Mouse (Mus musculus): Measurements from ENCODE around the gene 1700113H08Rik.
A peak's percentile ranks its signal among the peaks of the same experiment; 100 is the strongest.

The 1700113H08Rik gene

DNA sequence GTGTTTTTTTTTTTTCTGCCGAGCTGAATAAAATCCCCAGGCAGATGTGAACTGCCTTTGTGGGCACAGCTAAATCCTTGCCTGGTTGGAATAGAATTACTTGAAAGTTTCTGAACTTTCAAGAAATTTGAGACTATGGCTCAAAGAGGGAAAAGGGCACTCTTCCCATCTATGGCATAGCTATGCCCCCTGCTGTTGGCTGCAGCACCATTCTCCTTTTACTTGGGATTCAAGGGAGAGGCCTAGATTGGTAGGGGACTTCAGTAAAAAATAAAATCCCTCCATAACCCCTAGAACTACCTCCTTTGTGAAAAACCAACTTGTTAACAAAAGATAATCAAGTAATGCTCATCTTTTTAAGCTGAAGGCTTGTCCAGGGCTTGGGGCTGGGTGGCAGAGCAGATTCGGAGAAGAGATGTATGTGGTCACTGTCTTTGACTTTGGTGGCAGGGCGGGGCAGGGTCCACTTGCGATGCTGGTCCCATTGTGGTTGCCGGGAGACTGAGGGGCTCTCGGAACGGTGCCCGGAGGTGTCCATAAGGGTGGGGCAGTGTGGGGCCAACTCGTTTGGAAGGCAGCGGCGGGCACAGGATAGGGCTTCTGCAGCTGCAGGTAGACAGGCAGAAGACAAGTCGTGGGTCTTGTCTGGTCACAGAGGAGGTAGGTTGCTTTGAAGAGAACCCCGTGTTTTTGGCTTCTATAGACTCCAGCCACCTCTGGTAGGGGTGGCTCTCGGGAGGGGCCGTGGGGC lies at the start of gene 1700113H08Rik:
TSS of gene 1700113H08Rik (plus strand) at position 546 of the 751 bp plus-strand sequence.
- no peak for DNase-seq

DNA sequence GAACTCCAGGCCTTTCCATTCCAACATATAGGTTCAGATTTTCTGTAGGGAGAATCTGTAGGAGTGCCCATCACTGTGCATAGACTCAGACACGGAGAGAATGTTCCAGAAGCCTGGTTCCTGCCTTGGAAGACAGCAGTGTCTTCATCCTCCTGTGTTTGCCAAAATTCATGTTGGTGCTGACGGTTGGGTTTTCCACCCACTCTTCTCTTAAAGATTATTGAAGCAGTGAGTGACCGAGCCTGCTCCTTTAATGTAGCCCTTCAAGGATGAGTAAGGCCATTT lies 49.7 kb upstream of the 1700113H08Rik start:
- DNase-seq: no peak

DNA sequence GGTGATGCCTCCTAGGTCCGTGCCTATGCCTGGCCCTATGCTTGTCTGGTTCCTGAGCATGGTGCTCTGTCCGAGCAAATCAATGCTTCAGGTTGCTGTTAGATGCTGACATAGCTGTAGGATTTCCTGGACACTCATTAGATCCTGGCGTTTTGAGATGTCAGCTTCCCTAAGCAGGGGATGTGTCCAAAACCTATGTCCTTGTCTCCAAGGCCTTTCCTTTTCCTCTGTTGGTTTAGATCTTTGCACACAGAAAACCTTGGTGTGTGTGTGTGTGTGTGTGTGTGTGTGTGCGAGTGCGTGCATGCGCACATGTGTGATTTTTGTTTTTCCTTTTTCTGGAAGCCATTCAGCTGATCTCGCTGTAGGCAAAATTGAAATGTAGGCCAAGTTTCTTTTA lies 45.8 kb upstream of the 1700113H08Rik start:
- DNase-seq: no peak

DNA sequence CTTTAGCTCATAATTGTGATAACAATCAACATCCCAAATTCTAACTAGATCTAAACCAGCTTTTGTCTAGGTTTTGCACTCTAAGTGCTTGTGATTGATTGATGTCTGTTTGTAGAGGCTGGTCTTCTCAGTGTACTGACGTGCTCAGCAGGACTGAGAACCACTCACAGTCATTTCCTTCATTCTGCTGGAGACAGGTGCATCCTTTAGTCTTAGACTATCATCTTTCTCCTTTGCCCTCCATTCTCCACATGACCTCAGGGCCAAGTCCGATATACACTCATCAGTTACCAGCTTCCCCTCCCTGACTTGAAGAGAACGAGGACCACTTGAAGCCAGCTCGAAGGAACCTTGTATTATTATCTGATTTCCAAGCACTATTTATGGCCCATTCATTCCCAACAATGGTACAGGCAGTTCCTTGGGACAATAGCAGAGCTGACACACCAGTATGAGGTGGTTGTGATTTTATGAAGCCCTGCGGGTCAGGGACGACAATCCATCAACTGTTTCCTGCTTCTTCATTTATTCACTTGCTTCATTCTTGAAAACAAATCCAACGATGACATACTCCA lies 43.4 kb upstream of the 1700113H08Rik start:
- no peak for DNase-seq

DNA sequence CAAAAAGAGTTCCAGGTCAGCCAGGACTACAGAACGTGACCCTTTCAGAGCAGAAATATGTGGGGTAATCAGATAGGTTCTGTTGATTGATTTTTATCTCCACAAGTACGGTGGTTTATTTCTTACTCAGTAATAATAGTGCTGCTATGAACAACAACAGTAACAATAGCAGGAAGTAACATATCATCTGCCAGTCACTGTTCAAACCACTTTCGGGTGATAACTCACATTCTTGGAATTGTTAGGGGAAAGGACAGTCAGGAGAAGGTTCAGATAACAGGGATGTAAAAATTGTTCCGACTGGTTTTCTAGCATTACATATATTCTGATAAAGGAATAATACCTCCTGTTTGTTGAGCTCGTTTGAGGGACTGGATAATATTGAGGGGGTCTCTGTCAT lies 42.4 kb upstream of the 1700113H08Rik start:
- DNase-seq: no peak

DNA sequence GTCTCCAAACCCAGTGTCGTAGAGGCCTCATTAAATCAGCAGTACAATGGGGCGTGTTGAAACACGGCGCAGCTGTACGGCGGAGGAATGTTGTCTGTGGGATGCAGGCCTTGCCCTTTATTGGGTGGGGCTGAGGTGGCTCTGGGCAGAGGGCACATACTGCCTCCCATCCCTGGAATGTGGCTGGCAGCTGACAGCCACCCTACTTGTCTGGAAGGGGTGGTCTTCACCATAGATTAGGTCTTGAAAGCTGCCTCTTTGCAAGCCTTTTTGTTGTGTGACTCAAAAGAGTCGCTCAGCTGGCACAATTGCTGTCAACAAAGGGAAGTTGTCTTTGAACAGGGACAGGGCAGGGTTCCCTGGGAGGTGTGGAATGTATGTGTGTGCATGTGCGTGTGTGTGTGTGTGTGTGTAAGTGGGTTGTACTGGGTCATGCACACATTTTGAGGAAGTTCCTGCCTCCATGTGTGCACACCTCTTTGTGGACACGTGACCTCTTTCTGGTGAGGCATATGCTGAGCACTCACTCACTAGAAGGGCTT lies 41.6 kb upstream of the 1700113H08Rik start:
- no peak for DNase-seq

DNA sequence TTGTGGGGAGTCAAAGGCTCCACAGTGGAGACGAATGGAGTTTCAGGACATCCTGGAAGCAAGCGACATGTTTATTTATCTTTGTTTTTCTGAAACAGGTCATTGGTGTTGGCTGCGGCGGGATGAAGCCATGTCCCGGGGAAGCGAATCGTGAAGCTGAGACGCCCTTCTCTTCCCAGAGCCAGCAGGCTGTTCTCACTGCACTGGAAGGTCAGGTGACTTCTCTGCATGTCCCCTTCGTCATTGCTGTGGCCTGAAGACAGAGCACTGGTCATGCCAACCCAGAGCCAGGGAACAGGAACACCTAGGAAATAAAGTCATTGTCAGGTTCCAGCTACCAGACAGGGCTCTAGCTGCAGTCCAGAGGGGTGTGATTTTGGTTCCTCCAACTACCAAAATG lies 39.0 kb upstream of the 1700113H08Rik start:
- no peak for DNase-seq

DNA sequence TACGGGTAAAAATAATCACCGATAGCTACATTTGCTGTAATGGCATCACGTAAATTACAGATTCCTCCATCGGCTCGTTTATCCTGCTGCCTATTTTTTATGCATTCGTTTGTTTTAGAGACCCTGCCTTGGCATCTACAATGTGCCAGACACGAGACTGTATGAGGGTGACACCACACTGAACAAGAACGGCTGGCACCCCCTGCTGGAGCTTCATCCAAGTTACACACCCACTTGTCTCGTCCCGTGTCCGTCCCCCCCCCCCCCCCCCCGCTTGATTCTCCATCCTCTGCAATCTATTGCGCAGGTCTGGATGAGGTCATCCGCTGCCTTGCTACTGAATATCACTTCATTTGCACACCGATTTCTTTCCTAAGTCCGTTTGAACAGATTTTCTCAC lies 37.1 kb upstream of the 1700113H08Rik start:
- DNase-seq: peak; percentile 13

DNA sequence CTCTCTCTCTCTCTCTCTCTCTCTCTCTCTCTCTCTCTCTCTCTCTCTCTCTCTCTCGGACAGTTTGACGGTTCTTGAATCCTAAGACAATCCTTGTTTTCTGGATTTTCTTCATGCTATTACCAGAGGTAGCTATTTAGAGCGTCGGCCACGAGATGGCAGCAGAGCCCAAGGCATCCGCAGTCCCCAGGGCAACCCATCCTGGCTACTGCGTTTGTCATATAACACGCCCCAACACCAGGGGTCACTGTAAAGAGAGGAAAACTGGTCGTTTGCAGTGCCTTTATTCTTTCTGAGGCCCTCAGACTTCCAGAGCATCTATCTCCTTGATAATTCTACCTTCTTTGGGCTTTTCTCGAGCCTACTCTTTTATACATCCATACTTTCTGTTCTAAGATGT lies 33.0 kb upstream of the 1700113H08Rik start:
- peak; percentile 60 for DNase-seq

DNA sequence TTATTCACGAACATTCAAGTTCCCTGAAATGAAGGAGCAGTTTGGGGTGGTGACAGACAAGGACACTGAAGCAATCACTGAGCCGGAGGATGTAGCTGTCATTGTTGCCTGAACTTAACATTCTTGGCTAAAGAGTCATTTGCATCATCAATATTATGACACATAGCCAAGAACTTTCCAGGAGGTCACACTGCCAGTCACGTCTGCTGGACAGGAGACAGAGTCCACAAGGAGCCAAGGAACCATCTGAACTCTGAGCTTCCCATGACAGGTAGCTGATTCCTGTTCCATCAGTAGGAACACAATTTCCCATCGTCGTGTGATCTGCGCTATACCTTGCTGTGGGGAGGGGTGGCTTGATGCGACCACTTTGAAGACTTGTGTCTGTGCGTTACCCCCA lies 25.1 kb upstream of the 1700113H08Rik start:
- no peak for DNase-seq

DNA sequence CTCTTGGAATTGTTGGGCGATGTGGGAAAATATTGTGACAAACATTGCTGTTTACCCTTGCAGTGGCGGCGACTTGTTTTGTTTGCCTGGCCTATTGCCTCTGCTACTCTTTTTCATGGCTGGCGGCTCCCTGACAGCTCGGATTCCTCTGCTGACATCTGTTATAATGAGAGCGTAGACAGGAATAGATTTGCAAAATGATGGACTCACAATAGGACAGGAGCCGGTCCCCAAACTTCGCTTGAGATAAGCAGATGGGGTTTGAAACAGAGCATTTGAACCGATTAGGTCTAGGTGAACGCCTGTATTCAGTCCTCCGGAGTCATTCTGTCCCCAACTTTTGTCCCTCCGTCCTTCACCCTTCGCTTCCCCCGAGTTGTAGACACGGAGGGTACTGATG lies 22.0 kb upstream of the 1700113H08Rik start:
- no peak for DNase-seq

DNA sequence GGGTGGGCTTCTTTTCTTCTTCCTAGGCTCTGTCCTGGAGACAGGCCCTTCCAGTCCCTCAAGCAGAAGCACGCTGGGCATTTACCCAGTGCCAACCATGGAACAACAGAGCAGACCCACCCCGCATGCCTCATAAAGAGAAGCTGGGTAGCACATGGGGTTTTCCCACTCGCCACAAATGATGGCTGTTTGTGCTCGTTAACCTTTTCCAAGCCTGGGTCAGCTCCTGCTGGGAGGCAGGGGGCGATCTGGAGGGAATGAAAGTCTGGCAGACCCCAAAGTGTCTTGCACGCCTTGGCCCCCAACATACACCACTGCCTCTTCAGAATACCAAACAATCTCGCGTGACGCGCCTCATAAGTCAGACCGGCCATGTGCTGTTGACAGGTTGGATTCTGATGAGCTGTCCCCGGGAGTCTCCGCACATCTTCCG lies 21.6 kb upstream of the 1700113H08Rik start:
- no peak for DNase-seq

DNA sequence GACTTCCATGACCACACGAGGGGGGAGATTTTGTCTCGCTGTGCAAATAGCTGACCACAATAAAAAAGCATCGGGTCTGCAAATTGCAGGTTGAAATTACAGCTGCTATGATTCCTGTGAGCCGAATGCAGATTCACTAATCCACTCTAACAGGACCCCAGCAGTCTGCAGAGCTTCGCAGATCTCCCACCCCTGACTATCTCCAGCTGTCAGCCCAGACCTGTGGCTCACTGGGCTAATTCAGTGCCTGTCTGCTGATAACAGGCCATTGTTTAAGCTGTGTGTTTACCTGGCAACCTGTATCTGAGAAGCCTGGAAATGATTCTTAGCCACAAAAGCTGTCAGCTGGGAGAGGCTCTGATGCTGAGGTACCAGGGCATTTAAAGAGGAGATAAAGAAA lies 20.8 kb upstream of the 1700113H08Rik start:
- DNase-seq: no peak

DNA sequence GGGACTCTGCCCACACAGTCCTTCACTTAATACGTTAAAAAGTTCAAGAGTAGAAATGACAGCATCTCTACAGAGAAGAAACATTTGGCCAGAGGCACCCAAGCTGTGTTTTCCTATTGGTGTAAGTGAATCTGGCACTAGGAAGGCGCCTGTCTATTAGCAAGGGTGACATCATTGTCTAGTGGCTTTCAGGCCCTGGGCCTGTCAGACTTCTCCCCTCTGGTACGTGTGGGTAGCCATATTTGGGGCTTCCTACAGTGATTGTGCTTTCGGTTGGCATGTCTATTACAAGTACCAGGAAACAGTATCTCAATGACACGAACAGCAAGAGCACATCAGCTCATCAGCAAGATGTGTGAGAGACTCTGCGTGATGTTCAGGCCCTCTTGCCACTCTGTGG lies 18.5 kb upstream of the 1700113H08Rik start:
- no peak for DNase-seq

DNA sequence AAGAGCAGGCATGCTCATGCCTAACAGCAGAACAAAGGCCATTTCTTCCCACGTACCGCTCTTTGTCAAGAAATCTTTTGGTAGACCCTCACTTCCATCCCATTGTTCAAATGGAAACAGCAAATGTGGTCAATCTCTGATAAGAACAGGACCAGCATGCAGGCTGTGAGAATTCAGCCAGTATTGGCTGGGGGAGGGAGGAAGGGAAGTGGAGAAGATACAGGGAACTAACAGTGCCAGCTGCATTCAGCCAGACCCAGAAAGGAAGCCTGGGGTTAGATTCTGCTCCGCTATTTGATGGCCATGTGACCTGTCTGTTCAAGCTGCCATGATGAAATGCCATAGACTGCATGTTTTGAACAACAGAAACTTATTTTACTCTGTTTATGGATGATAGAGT lies 18.0 kb upstream of the 1700113H08Rik start:
- no peak for DNase-seq

DNA sequence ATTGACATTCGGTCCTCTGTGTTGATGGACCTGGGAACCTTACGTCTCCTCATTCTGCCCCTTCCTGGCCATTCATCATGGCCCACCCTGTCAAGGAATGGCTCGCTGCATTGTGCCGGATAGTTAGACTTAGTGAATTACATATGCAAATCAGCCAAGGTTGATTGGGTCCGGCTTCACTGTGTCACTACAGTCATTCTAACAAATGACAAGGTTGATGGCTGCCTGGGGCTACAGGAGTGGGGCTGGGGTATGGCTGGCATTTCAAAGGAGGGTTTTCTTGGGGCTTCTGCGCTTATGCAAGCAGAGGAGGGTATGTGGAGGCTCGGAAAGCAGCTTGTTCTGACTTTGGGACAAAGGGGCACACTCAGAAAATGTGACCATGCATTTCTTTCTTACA lies 16.6 kb upstream of the 1700113H08Rik start:
- no peak for DNase-seq

DNA sequence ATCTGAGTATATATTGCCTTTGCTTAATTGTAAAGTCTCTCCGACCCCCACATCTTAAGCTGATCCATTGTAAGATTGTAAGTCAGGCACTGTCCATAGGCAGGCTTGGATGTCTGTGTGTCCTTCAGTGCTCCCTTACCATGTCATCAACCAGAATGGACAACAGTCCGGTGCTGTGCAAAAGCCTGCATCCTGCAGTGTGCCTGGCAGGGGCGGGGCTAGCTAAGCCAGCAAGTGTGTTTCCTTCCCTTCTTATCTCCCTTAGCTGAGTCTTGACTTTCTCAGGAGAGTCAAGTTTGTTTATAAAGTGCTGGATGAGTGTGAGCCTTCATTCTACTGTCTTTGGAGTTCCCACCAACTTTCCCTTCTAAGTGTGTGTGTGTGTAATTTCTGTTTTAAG lies 12.6 kb upstream of the 1700113H08Rik start:
- no peak for DNase-seq

DNA sequence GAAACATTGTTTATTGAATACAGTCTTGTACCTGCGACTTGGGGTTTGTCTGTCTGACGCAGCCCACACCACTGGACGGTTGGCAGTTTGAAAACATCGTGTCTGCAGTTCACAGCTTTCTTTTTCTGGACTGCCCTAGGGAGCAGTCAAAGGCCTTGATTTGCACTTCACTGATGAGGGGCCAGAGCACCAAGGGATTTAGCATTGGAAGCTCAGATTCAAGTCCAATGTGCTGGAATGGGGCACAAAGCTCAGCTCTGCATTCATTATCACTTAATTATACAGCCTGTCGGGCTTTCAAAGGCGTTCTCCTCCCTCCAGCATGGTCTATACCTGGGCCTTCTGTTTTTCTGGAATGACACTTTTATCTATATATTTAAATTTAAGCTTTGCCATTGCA lies 11.4 kb upstream of the 1700113H08Rik start:
- no peak for DNase-seq

DNA sequence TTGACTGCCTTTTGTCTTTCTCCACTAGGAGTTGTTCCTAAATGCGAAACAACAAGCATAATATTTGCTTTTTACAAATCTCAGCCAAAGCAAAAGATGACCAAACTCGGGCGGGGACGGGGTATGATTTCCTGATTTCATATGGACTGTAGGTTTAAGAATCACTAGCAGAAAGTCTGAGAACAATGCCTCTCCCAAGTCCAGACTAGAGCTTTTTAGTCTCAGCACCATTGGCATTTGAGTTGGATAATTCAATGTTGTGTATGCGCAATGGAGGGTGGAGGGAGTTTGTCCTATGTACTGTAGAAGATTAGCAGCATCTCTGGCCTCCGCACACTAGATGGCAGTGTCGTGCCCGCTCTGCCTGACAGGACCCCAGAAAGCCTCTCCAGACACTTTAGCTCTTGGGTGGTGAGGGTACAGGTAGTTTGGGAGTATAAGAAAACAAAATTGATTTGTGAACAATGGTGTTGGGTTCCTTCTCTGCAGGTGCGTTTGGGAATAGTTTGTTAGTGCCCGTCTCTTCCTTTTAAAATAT lies 10.8 kb upstream of the 1700113H08Rik start:
- no peak for DNase-seq

DNA sequence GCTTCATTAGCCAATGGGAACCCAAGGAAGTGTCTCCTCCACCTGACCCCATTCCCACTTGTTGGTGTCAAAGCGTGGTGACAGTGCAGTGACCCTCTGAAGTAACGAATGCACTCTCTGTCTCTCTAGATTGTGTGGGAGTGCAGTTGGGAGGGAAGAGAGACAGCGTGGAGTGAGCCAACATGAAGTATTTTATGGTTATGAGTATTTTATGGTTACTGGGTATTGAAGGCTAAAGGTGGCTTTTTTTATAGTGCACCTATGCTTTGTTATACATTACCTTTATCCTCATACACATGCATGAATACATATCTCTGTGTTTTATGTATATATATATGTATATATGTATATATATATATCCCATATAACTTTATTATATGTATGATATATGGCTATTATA lies 8.7 kb upstream of the 1700113H08Rik start:
- DNase-seq: no peak

DNA sequence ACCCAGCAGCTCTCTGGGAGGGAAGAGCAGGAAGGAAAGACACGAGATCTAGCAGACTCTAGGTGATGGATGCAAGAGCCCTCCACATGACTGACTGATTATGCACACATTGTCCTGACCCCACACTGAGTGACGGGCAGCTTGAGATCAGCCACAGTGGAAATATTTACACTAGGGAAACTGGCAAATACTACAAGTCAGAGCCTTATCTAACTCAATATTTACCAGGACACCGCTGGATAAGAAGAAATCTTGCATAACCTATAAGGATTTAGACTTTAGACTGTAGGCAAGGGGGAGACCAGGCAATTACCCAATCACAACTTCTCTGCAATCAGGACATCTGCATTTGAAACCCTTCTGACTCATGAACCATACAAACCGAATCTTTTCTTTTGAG lies 6.1 kb upstream of the 1700113H08Rik start:
- DNase-seq: no peak

DNA sequence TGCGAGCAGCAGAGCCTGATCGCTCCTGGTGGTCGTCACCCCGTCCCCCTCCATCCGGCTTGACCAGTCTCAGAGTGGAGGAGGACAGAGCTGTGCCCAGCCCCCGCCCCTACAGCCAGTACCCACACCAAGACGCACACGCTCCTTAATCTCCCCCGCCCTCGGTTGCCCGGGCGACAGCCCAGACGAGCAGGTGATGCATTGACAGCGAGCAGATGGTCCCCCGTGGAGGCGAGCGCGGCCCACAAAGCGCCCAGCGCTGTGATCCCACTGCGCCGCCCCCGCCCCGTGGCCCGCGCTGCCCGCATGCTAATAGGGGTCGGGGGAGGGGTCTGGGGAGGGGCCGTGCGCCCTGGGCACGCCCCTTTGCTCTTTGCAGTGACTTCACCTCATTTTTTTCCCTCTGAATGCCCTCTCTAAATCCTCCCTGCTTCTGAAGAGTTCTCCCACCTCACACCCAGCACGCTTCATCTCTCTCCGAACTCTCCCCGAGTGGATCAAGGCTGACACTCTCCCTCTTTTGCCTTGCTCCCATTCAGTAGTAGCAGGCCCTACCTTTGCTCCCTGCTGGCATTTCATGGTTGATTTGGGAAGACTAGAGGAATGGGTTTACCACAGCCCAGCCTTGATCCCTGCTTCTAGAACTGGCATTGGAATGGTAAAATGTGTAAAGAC lies 543 bp downstream of the 1700113H08Rik start:
- DNase-seq: peak; percentile 62

DNA sequence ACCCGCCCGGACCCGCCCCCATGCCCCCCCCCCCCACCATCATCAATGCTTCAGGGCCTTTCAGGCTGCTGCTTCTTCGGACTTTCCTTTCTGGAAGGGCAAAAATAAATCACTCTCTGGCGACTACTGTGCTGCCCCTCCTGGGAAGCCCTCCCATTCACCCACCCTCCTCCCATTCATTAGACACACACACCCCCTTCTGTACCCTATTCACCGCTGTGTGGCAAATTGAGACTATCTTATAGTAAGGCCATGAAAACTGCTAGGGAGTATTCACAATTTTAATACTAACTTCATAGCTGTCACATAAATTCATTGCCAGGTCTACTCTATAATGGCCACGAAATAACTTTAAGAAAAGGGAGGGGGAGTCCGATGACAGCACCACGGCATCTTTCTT lies 1.1 kb downstream of the 1700113H08Rik start:
- no peak for DNase-seq

DNA sequence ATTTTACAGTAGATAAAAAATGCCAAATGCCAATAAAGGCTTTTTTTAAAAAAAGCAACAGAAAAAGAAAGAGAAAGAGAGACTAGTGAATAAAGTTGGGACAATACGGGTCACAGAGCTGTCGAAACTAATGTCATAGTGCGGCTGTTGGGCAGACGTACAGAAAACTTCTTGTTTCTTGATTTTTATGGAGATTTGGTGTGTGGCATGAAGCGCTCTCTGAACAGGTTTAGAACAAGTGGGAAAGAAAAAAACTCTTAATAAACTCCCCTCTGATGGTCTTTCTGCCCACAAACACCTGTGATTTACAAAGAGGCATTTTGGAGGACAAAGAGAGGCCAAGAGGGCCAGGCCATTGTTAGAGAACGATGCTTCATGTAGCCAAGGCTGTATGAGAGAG lies 1.6 kb downstream of the 1700113H08Rik start:
- DNase-seq: no peak
